Mouse (Mus musculus) neutrophil, adult 65 days (primary cell): ENCODE measurements around the gene Fhl3. TPM values are rescaled to one million over a fixed set of nuclear protein-coding genes. Genes with fewer than 3 reads are reported as not detected.

Experiments
- total RNA-seq: library from RNA; stranded (reverse); gene quantifications from 2 replicates; pipeline ENCODE4 v1.2.4, GENCODE M21; 2023

Gene Fhl3
- total RNA-seq: 32.5 and 35.7 TPM in 2 replicates

GRCm38 (mm10) chr4:124700248-124700971, at the start of gene Fhl3:
TSS of gene Fhl3 (plus strand) at chr4:124700701.

GRCm38 (mm10) chr4:124656518-124656853, 44.0 kb upstream of the Fhl3 start, which contains the start of gene Pou3f1:
TSS of gene Pou3f1 (plus strand) at chr4:124656807.

GRCm38 (mm10) chr4:124693135-124693894, 7.2 kb upstream of the Fhl3 start, which contains the start of gene Utp11:
TSS of gene Utp11 (minus strand) at chr4:124693600.

GRCm38 (mm10) chr4:124714545-124715481, 14.3 kb downstream of the Fhl3 start, which contains the start of gene Sf3a3:
TSS of gene Sf3a3 (plus strand) at chr4:124714776.

GRCm38 (mm10) chr4:124741376-124742343, 41.2 kb downstream of the Fhl3 start, which contains the start of gene Inpp5b:
TSS of gene Inpp5b (plus strand) at chr4:124741850.

Other genes starting within 250 kb of the Fhl3 start
- not detected in 2 replicates for gene 3100002H09Rik, start 89.9 kb upstream of the Fhl3 start, total RNA-seq
- not detected in 2 replicates for gene Pou3f1, start 43.9 kb upstream of the Fhl3 start, total RNA-seq
- 7.2 and 12.4 TPM in 2 replicates for gene Utp11, start 7.1 kb upstream of the Fhl3 start, total RNA-seq
- gene Sf3a3, start 14.1 kb downstream of the Fhl3 start, total RNA-seq: 23.7 and 26.4 TPM in 2 replicates
- 54.6 and 71.0 TPM in 2 replicates for gene Inpp5b, start 41.1 kb downstream of the Fhl3 start, total RNA-seq
- gene Mtf1, start 101.4 kb downstream of the Fhl3 start, total RNA-seq: 66.4 and 67.3 TPM in 2 replicates
- 51.9 and 83.1 TPM in 2 replicates for gene Yrdc, start 150.0 kb downstream of the Fhl3 start, total RNA-seq
- gene 1110065P20Rik, start 150.5 kb downstream of the Fhl3 start, total RNA-seq: 10.8 and 13.5 TPM in 2 replicates
- not detected in 2 replicates for gene Maneal, start 161.5 kb downstream of the Fhl3 start, total RNA-seq
- gene Epha10, start 180.2 kb downstream of the Fhl3 start, total RNA-seq: 0.09 TPM in 1 of 2 replicates, not detected in the other
- gene 9930104L06Rik, start 236.3 kb downstream of the Fhl3 start, total RNA-seq: 6.3 and 6.6 TPM in 2 replicates
- gene Cdca8, start 238.6 kb downstream of the Fhl3 start, total RNA-seq: 60.2 and 61.0 TPM in 2 replicates